Comparison of ENCODE assay signal across 13 mouse cellular contexts in the genomic region with DNA sequence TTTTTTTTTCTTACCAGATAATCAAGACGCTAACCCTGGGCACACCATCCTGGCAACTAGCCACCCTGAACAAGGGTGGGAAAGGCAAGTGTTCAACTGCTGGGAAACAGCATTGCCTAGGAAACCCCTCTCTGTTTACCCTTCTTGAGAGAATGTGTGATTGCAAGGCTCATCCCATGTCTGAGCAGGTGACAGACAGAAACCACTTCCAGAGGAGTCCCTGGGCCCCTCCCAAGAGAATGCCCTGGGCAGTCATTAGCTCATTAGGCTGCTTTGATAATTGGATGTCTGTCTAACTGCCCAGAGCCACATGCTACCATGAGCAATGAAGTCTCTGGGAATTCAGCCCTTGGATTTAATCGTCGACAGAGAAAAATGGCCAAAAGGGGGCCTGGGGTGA.
DNase-seq lines count a peak whose midpoint lies in the region; ATAC-seq and TF ChIP-seq lines count a peak whose summit lies in the region.
"Had no signal": no experiment of that assay in that cellular context is flagged by ENCODE, and none has a peak within 500 bp of the region (broad histone marks: within the 10 kb centered on the region; RNA-seq: fewer than 3 reads in every experiment).

No protein-coding gene starts in this region.

- H3K9ac ChIP-seq in forebrain, embryonic 11.5 days (ENCODE audit: low read length): no peak overlapping the region
- no peak overlapping the region for H3K9ac ChIP-seq in hindbrain, embryonic 16.5 days (ENCODE audit: low read depth, low read length)
- no peak overlapping the region for H3K9ac ChIP-seq in neural tube, embryonic 15.5 days (replicated peaks)
- H3K9ac ChIP-seq: embryonic facial prominence, embryonic 13.5 days; limb, embryonic 12.5 days had no signal

- TF ChIP-seq CTCF in left cerebral cortex, adult 2 months (IDR thresholded peaks at IDR 0.05): no peak

- H3K36me3 ChIP-seq in forebrain, embryonic 11.5 days (ENCODE audit: control insufficient read depth, insufficient read depth, low read length): no peaks in the 10 kb centered on the region
- no peaks in the 10 kb centered on the region for H3K36me3 ChIP-seq in hindbrain, embryonic 16.5 days (ENCODE audit: control insufficient read depth, insufficient read depth, low read length)
- H3K36me3 ChIP-seq in neural tube, embryonic 15.5 days: no peaks in the 10 kb centered on the region
- H3K36me3 ChIP-seq: embryonic facial prominence, embryonic 13.5 days; limb, embryonic 12.5 days had no signal

- H3K4me2 ChIP-seq in forebrain, embryonic 11.5 days (ENCODE audit: low read depth, low read length, severe bottlenecking): no peak overlapping the region
- no peak overlapping the region for H3K4me2 ChIP-seq in hindbrain, embryonic 16.5 days (ENCODE audit: low read length)
- no peak overlapping the region for H3K4me2 ChIP-seq in neural tube, embryonic 15.5 days
- H3K4me2 ChIP-seq: embryonic facial prominence, embryonic 13.5 days; limb, embryonic 12.5 days had no signal

- peaks cover 2% of the 10 kb centered on the region; the same call in 1 of the 2 replicates for H3K4me1 ChIP-seq in forebrain, embryonic 11.5 days (replicated peaks; ENCODE audit: control insufficient read depth, insufficient read depth, low read length)
- no peaks in the 10 kb centered on the region; the same call in 1 of the 2 replicates for H3K4me1 ChIP-seq in hindbrain, embryonic 16.5 days (ENCODE audit: control insufficient read depth, insufficient read depth, low read depth, low read length)
- peaks cover 3% of the 10 kb centered on the region; the same call in 1 of the 2 replicates for H3K4me1 ChIP-seq in neural tube, embryonic 15.5 days

- no peak overlapping the region for H3K4me3 ChIP-seq in forebrain, embryonic 11.5 days (ENCODE audit: low read depth, low read length)
- H3K4me3 ChIP-seq in hindbrain, embryonic 16.5 days (ENCODE audit: low read length): no peak overlapping the region
- no peak overlapping the region for H3K4me3 ChIP-seq in neural tube, embryonic 15.5 days (replicated peaks)
- H3K4me3 ChIP-seq in left cerebral cortex, adult 2 months: no peak overlapping the region
- H3K4me3 ChIP-seq: embryonic facial prominence, embryonic 13.5 days; limb, embryonic 12.5 days had no signal

- intact Hi-C loops in left cerebral cortex, adult 2 months (cut with DNase I): no loop called here

- no peak overlapping the region for H3K27ac ChIP-seq in forebrain, embryonic 11.5 days (ENCODE audit: low read depth, low read length)
- no peak overlapping the region for H3K27ac ChIP-seq in hindbrain, embryonic 16.5 days (ENCODE audit: low read depth, low read length)
- H3K27ac ChIP-seq in neural tube, embryonic 15.5 days (replicated peaks): no peak overlapping the region
- no peak overlapping the region for H3K27ac ChIP-seq in left cerebral cortex, adult 2 months
- H3K27ac ChIP-seq: embryonic facial prominence, embryonic 13.5 days; limb, embryonic 12.5 days had no signal

- peak; percentile 94 for ATAC-seq in forebrain, embryonic 11.5 days (replicated peaks; ENCODE audit: low FRiP score)
- peak; percentile 94 for ATAC-seq in hindbrain, embryonic 16.5 days
- ATAC-seq in neural tube, embryonic 15.5 days (ENCODE audit: low FRiP score): peak; percentile 83
- ATAC-seq: activated CD4-positive, CD25-positive, alpha-beta regulatory T cell, adult 4 months had no signal

- 27% methylated on average over 3 of the region's 3 CpGs for WGBS in forebrain, embryonic 11.5 days
- 11% methylated on average over 3 of the region's 3 CpGs for WGBS in hindbrain, embryonic 16.5 days
- 18% methylated on average over 3 of the region's 3 CpGs for WGBS in neural tube, embryonic 15.5 days

- H3K9me3 ChIP-seq in forebrain, embryonic 11.5 days (ENCODE audit: control insufficient read depth, low read length): no peaks in the 10 kb centered on the region
- no peaks in the 10 kb centered on the region for H3K9me3 ChIP-seq in hindbrain, embryonic 16.5 days (ENCODE audit: control insufficient read depth, low read length)
- no peaks in the 10 kb centered on the region for H3K9me3 ChIP-seq in neural tube, embryonic 15.5 days (replicated peaks)
- H3K9me3 ChIP-seq: embryonic facial prominence, embryonic 13.5 days; limb, embryonic 12.5 days had no signal

- peak; percentile 66 to 73 for DNase-seq in cerebellum, postnatal 14 days
- DNase-seq in cerebellum, adult 9-11 months: no peak
- peak; percentile 71 for DNase-seq in forebrain, embryonic 11.5 days (ENCODE audit: low spot score)
- DNase-seq in urinary bladder, adult 18-20 months (ENCODE audit: low spot score in 2 of 2): no peak
- DNase-seq in spleen, adult 12 weeks (ENCODE audit: low spot score): no peak
- no peak for DNase-seq in left cerebral cortex, adult 2 months (ENCODE audit: extremely low spot score in 1 of 2, low spot score in 2 of 2)
- DNase-seq: gastrocnemius, postnatal 14 days; kidney, postnatal 10 days had no signal

- no peaks in the 10 kb centered on the region for H3K27me3 ChIP-seq in forebrain, embryonic 11.5 days (ENCODE audit: control insufficient read depth, insufficient read depth, low read length)
- no peaks in the 10 kb centered on the region for H3K27me3 ChIP-seq in hindbrain, embryonic 16.5 days (replicated peaks; ENCODE audit: control insufficient read depth, insufficient read depth, low read length)
- no peaks in the 10 kb centered on the region for H3K27me3 ChIP-seq in neural tube, embryonic 15.5 days (replicated peaks)
- H3K27me3 ChIP-seq: embryonic facial prominence, embryonic 13.5 days; limb, embryonic 12.5 days had no signal

Comparison
In these comparisons a context has a peak if more than half of its experiments do, and no peak if none do; other contexts are left out.
1. DNase-seq: peak in cerebellum, postnatal 14 days (2 of 2) and forebrain, embryonic 11.5 days (single experiment); none in cerebellum, adult 9-11 months (single experiment), urinary bladder, adult 18-20 months (0 of 2), spleen, adult 12 weeks (single experiment) and left cerebral cortex, adult 2 months (0 of 2).
2. Peak in every context shown above with its lines, with median percentiles within 50 percentile points of each other: ATAC-seq.